Mouse (Mus musculus): ENCODE measurements around the gene Rtn3. TPM values are rescaled to one million over a fixed set of nuclear protein-coding genes. Genes with fewer than 3 reads are reported as not detected.
"Not testable (repeated sequence)": the region's sequence is repeated elsewhere in the genome, so short reads cannot be mapped to it uniquely, and the experiment has no call there.

Gene Rtn3
- polyA plus RNA-seq, 1 experiment from 2014 or later: 103 TPM

DNA sequence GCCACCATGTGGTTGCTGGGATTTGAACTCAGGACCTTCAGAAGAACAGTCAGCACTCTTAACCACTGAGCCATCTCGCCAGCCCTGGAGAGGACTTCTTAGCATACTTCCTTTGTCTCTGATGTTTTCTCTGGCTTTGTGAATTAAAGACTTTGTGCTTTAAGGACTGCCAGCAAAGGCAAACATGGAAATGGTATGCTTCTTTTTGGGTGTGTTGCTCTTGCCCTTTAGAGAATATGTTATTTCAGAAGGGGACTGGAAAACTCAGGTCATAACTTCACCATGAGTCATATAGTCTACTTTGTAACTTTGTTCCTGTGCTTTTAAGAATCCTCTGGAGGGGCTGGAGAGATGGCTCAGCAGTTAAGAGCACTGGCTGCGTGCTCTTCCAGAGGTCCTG, 15.7 kb upstream of the Rtn3 start:
- no peaks in the 10 kb centered on the region for H3K27me3 ChIP-seq (ENCODE audit: low read depth, poor library complexity, severe bottlenecking)
- H3K27ac ChIP-seq: no peak overlapping the region
- no peak for DNase-seq (ENCODE audit: low spot score)
- 87% methylated on average over 2 of the region's 2 CpGs for WGBS
- no peaks in the 10 kb centered on the region for H3K9me3 ChIP-seq (replicated peaks)
- H3K36me3 ChIP-seq: no peaks in the 10 kb centered on the region
- 0 out of 2 replicates have a peak, but pooled peaks cover 4% of the 10 kb centered on the region for H3K4me1 ChIP-seq
- no peak overlapping the region for H3K4me3 ChIP-seq

DNA sequence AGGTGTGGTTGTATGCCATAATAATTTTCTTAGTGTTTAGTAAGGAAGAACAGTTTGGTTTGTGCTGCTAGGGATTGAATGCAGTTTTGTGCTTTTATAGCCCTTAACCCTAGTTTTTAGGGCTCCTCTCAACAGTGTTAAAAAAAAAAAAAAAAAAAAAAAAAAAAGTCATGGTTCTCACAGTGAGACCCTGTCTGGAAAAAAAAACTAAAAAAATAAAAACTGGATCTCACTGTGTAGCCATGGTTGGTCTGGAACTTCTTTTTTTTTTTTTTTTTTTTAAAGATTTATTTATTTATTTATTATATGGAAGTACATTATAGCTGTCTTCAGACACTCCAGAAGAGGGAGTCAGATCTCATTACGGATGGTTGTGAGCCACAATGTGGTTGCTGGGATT, 13.0 kb upstream of the Rtn3 start:
- H3K27ac ChIP-seq; H3K27me3 ChIP-seq (ENCODE audit: low read depth, poor library complexity, severe bottlenecking); H3K9me3 ChIP-seq (replicated peaks); DNase-seq (ENCODE audit: low spot score); H3K36me3 ChIP-seq; H3K4me1 ChIP-seq; H3K4me3 ChIP-seq: not testable (repeated sequence)
- WGBS: 81% methylated on average over 1 of the region's 1 CpGs

DNA sequence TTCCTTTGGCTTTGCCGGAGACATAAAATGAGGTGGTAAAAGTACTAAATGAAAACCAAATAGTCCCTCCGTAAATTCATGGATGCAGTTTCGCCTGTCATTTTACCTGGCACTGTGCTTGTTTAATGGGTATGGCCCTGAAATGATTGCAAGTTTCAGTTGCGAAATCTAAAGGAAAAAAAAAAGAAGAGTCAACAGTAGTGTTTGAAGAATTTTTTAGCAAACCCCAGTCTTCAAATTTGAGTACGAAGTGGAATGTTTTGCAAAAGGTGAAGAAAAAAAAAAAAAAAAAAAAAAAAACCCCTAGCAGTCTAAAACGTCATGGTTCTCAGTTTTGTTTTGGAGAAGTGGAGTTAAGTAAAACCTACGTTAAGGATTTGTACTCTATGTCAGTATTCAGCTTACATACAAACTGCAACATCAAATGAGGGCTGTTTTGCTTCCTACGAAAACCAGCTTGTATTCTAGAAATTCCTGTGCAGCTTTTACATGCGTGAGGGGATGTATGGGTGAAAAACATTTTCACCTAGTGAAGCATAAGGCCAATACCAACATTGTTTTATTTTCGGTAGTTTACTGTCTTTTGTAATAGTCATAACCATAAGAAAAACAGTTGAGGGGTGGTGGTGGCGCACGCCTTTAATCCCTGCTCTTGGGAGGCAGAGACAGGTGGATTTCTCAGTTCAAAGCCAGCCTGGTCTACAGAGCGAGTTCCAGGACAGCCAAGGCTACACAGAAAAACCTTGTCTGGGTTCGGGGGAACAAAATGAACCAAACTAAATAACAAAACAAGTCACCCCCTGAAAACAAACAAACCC, 12.3 kb upstream of the Rtn3 start:
- peak overlapping the region; percentile 69 for H3K4me3 ChIP-seq
- H3K36me3 ChIP-seq: no peaks in the 10 kb centered on the region
- peak overlapping the region; percentile 93 for H3K27ac ChIP-seq
- DNase-seq (ENCODE audit: low spot score): no peak
- H3K4me1 ChIP-seq: 0 out of 2 replicates have a peak, but pooled peaks cover 4% of the 10 kb centered on the region
- H3K9me3 ChIP-seq (replicated peaks): no peaks in the 10 kb centered on the region
- WGBS: 54% methylated on average over 14 of the region's 14 CpGs
- H3K27me3 ChIP-seq (ENCODE audit: low read depth, poor library complexity, severe bottlenecking): no peaks in the 10 kb centered on the region

DNA sequence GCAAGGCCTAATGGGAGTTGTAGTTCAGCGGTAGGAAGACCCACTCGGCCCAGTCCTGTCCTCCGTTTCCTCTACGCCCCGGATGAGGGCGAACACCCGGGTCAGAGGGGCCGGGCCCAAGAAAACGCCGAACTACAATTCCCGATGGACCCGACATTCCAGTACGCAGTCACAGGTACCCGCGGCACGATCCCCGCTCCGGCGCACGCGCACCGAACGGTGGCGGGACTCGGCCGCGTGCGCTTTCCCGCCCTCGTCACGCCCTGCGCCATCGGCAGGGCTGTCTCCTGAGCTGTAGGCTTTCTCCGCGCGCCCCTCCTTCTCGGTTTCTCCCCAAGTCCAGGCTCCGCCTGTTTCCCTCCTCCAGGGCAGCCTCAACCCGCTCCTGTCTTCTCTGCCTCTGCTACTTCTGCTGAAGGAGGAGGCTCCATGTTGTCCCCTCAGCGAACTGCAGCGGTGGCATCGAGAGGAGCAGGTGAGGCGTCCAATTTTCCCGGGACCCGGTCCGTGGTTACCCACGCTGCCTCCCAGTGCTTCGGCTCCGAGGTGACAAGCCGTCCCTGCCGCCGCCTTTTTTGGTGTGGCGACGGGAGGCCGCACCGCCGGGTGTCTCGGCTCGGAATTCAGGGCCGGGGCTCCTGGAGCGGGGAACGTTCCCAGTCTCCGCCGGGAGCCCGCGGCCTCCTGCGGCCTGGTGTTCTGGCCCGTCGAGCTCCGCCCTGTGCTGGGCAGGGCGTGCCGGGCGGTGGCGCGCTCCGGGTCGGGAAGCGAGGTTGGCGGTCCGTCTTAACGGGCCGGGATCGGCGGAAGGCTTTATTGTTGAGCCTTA, 11.3 kb upstream of the Rtn3 start:
- WGBS: under 1% methylated on average over 84 of the region's 84 CpGs
- Histone ChIP-seq H3K36me3 (no peaks in the 10 kb centered on the region), H3K27me3 (ENCODE audit: low read depth, poor library complexity, severe bottlenecking) (no peaks in the 10 kb centered on the region), H3K9me3 (replicated peaks) (no peaks in the 10 kb centered on the region), H3K4me3 (peak overlapping the region; percentile 69), H3K27ac (peak overlapping the region; percentile 93), H3K4me1 (0 out of 2 replicates have a peak, but pooled peaks cover 4% of the 10 kb centered on the region)
- DNase-seq (ENCODE audit: low spot score): peak; percentile 94

DNA sequence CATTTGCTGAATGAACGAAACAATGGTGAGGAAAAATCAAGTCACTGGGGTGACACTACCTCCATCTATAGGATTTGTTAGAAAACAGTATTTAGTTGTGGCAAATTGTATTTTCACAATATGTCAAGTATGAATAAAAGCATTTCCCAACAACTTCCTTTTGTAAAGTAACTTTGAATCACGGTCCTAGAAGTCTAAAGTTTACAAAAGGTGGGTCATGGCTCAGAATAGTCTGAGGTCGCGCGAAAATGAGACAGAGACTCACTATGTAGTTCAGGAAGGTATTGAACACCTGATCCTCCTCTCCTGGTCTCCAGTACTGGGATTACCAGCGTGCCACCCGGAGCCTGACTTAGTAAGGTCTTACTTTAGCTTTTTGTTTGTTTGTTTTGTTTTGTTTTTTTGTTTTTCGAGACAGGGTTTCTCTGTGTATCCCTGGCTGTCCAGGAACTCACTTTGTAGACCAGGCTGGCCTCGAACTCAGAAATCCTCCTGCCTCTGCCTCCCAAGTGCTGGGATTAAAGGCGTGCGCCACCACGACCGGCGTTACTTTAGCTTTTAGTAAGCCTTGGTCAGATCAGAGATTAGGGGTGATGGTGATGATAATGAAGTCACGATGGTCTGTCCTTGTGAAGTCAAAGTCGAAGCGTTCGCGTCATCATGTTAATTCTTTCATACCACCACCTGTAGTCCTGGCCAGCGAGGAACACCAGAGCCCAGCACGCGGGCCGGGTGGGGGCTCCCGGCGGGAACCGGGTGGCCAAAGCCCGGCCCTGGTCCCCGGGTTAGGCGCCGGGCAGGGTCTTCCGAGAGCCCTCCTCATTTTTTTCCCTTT, 10.5 kb upstream of the Rtn3 start, which contains the start of gene Atl3:
TSS of gene Atl3 (plus strand) at position 689 of the 835 bp plus-strand sequence.
- no peaks in the 10 kb centered on the region for H3K27me3 ChIP-seq (ENCODE audit: low read depth, poor library complexity, severe bottlenecking)
- H3K36me3 ChIP-seq: no peaks in the 10 kb centered on the region
- DNase-seq (ENCODE audit: low spot score): no peak
- WGBS: 32% methylated on average over 31 of the region's 31 CpGs
- peak within 1 kb of the TSS; percentile 93 for H3K27ac ChIP-seq
- 0 out of 2 replicates have a peak, but pooled peaks cover 4% of the 10 kb centered on the region for H3K4me1 ChIP-seq
- peak within 1 kb of the TSS; percentile 69 for H3K4me3 ChIP-seq
- H3K9me3 ChIP-seq (replicated peaks): no peaks in the 10 kb centered on the region

DNA sequence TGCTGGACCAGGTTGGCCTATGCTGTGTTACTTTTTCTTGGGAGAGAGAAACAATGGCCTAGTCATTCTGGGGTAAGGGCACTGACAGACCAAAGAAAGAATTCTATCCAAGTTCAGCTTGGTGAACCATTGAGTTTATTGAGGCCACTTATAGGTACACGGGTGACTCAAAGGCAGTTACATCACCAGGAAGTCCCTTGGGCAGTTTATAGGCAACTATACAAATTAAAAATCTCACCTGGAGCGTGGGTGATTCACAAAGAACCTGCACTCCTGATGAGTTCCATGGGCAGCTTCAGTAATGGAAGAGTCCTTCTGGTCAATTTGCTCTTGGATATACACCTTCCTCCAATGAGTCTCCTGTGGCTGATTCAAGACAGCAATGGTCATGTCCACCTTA, 9.6 kb upstream of the Rtn3 start:
- DNase-seq (ENCODE audit: low spot score): no peak
- no peak overlapping the region for H3K4me3 ChIP-seq
- H3K4me1 ChIP-seq: 0 out of 2 replicates have a peak, but pooled peaks cover 4% of the 10 kb centered on the region
- 95% methylated on average over 2 of the region's 2 CpGs for WGBS
- no peaks in the 10 kb centered on the region for H3K27me3 ChIP-seq (ENCODE audit: low read depth, poor library complexity, severe bottlenecking)
- H3K9me3 ChIP-seq (replicated peaks): no peaks in the 10 kb centered on the region
- no peak overlapping the region for H3K27ac ChIP-seq
- H3K36me3 ChIP-seq: no peaks in the 10 kb centered on the region

DNA sequence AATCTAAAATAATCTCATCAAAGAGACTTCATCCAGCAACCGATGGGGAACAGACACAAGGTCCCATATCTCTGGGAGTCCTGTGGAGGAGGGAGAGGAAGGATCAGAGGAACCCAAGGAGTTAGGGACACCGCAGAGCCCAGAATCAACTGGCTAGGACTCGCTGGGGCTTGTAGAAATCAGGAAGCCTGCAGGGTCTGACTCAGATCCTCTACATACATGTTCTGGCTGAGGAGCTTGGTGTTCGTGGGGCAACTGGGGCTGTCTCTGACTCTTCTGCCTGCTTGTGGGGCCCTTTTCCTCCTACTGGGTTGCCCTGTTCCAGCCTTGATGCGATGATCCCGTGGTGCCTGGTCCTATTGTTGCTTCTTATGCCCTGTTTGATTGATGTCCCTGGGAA, 8.9 kb upstream of the Rtn3 start:
- 0 out of 2 replicates have a peak, but pooled peaks cover 4% of the 10 kb centered on the region for H3K4me1 ChIP-seq
- no peaks in the 10 kb centered on the region for H3K36me3 ChIP-seq
- no peaks in the 10 kb centered on the region for H3K9me3 ChIP-seq (replicated peaks)
- no peak for DNase-seq (ENCODE audit: low spot score)
- no peak overlapping the region for H3K4me3 ChIP-seq
- 86% methylated on average over 6 of the region's 6 CpGs for WGBS
- H3K27ac ChIP-seq: no peak overlapping the region
- no peaks in the 10 kb centered on the region for H3K27me3 ChIP-seq (ENCODE audit: low read depth, poor library complexity, severe bottlenecking)

DNA sequence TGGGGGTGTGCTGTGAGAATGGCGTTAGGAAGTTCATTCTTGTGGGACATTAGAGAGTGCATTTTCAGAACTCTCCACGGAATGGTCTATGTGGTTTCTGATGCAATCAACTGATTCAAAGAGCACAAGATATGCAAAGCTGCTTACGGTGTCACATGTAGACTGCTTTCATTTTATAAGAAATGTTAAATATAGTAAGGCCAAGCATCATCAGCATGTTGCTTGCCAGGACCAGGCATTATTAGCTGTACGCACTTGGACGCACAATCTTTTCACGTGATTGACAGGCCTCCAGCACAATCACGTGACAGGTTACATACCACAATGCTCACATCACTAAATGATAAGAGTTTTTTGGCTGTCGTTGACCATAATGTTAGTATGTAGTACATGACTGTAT, 4.6 kb upstream of the Rtn3 start:
- no peak overlapping the region for H3K27ac ChIP-seq
- H3K36me3 ChIP-seq: no peaks in the 10 kb centered on the region
- WGBS: 91% methylated on average over 8 of the region's 8 CpGs
- H3K4me1 ChIP-seq: peaks cover 7% of the 10 kb centered on the region; the same call in 1 of the 2 replicates
- no peaks in the 10 kb centered on the region for H3K27me3 ChIP-seq (ENCODE audit: low read depth, poor library complexity, severe bottlenecking)
- no peaks in the 10 kb centered on the region for H3K9me3 ChIP-seq (replicated peaks)
- no peak overlapping the region for H3K4me3 ChIP-seq
- DNase-seq (ENCODE audit: low spot score): no peak

DNA sequence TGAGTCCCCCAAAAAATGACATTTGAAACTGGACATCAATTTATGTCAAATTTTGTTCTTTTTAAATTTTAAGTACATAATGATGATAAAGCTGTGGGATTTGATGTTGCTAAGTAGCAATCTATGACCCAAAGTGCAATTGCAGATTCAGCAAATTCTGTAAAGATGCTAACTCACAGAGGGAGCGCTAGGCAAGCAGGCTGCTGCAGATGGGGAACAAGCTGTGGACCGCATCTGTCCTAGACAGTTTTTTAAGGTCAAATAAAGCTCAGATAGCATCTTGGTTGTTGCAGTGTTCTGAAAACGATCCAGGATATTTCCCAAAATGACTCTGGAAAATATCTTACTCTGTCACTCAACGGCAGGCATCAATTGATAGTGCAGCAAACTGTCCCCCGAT, 995 bp upstream of the Rtn3 start:
- WGBS: 75% methylated on average over 5 of the region's 5 CpGs
- no peaks in the 10 kb centered on the region for H3K36me3 ChIP-seq
- no peak for DNase-seq (ENCODE audit: low spot score)
- H3K4me1 ChIP-seq: peaks cover 15% of the 10 kb centered on the region
- H3K27me3 ChIP-seq (ENCODE audit: low read depth, poor library complexity, severe bottlenecking): no peaks in the 10 kb centered on the region
- H3K27ac ChIP-seq: 0 out of 2 replicates have a peak overlapping the region, but pooled peaks have one; percentile 97
- H3K4me3 ChIP-seq: no peak overlapping the region
- H3K9me3 ChIP-seq (replicated peaks): no peaks in the 10 kb centered on the region

DNA sequence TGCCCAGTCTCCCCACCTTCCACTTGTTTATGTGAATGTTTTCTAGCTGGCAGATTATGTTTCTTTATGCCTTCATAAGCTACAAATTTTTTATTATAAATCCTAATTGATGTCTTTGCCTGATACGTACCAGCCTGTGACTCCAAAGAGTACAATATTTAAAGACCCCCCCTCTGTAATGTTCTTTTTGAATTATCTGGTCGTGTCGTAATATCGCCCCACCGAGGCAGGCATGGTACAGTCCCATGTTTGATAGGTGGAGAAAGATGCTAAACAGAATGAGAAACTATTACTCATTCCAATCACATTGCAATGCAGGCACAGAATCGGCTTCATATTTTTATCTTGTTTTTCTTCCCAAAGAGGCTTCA, 416 bp upstream of the Rtn3 start:
- peak overlapping the region; percentile 97 for H3K27ac ChIP-seq
- H3K27me3 ChIP-seq (ENCODE audit: low read depth, poor library complexity, severe bottlenecking): no peaks in the 10 kb centered on the region
- H3K4me3 ChIP-seq: peak overlapping the region; percentile 83
- no peaks in the 10 kb centered on the region for H3K36me3 ChIP-seq
- no peaks in the 10 kb centered on the region for H3K9me3 ChIP-seq (replicated peaks)
- 6% methylated on average over 6 of the region's 6 CpGs for WGBS
- no peak for DNase-seq (ENCODE audit: low spot score)
- H3K4me1 ChIP-seq: peaks cover 15% of the 10 kb centered on the region

DNA sequence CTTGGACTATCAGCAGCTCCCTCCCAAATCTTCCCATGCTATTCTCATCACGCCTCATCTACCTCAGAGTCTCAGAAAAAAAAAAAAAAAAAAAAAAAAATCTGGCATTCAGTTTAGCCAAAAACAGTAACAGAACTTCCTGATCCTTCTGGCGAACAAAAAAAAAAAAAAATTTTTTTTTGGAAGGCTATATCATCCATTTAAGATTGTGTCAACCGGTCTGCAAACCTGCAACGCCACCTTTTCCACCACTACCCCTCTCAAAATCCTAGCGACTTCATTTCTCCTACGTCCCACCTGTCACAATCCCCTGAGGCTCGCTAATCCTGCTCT, 849 bp downstream of the Rtn3 start:
- 0% methylated on average over 7 of the region's 7 CpGs for WGBS
- Histone ChIP-seq H3K27me3 (ENCODE audit: low read depth, poor library complexity, severe bottlenecking) (no peaks in the 10 kb centered on the region), H3K4me1 (peaks cover 15% of the 10 kb centered on the region), H3K36me3 (peaks cover under 1% of the 10 kb centered on the region; the same call in 1 of the 2 replicates), H3K27ac (peak overlapping the region; percentile 97), H3K9me3 (replicated peaks) (no peaks in the 10 kb centered on the region), H3K4me3 (peak overlapping the region; percentile 83)
- DNase-seq (ENCODE audit: low spot score): no peak

DNA sequence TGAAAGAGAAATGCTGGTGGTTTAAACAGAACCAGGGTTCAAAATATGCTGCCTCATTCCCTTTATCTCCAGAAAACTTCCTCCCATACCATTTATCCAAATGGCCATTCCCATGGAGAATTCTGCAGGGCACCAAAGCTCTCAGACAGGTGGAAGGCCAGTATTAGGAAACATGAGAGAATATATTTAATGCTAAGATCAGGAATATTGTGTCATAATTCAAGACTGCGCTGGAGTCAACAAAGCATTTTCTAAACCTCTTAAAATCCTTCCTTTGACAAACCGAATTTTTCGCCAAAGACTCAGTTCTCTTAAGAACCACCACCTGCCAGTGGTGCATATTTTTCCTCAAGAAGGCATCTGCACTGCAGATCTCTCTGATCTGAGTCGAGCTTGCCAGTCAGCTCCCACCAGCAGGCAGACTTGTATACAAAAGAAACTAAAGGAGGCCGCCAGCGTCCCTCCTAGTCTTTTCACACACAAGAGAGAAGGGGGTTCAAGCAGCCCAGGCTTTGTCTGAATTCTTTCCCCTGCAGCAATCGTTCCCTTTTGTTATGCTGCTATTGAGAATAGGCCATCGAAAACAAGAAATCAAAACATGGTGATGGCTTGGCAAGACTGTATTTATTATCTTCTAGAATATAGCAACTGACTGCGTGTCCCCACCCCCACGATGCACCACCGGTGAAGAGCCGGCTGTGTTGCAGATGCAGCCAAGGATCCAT, 1.4 kb downstream of the Rtn3 start:
- peaks cover 6% of the 10 kb centered on the region; the same call in 1 of the 2 replicates for H3K36me3 ChIP-seq
- no peaks in the 10 kb centered on the region for H3K27me3 ChIP-seq (ENCODE audit: low read depth, poor library complexity, severe bottlenecking)
- H3K4me3 ChIP-seq: peak overlapping the region; percentile 83
- WGBS: 8% methylated on average over 12 of the region's 12 CpGs
- peak overlapping the region; percentile 58 for H3K27ac ChIP-seq
- H3K9me3 ChIP-seq (replicated peaks): no peaks in the 10 kb centered on the region
- peak; percentile 39 for DNase-seq (ENCODE audit: low spot score)
- peaks cover 15% of the 10 kb centered on the region for H3K4me1 ChIP-seq

All from limb, embryonic 10.5 days (tissue).